Mouse (Mus musculus) MEL (cell line): Measurements from ENCODE around the gene Ppard.

Source experiments
- CTCF ChIP-seq, 3 experiments: IDR thresholded peaks in 2 of 3; conservative IDR thresholded peaks in 1 of 3; 2 replicates each; pipeline ENCODE4 v1.5.1; 2011 to 2012; ENCODE audit warnings: low read length in 3 of 3, low read depth in 2 of 3, mild to moderate bottlenecking in 2 of 3, improper control_type of control experiment in 1 of 3, inconsistent platforms in 1 of 3, mixed read lengths in 1 of 3, moderate library complexity in 1 of 3; ENCODE audit not compliant: control insufficient read depth in 1 of 3, insufficient read depth in 1 of 3, poor library complexity in 1 of 3, severe bottlenecking in 1 of 3
- GATA1 ChIP-seq: IDR thresholded peaks from 2 replicates; pipeline ENCODE4 v1.6.1; 2011; ENCODE audit warnings: low read depth, low read length, improper control_type of control experiment
- RCOR1 ChIP-seq: IDR thresholded peaks from 2 replicates; pipeline ENCODE4 v1.6.1; 2012; ENCODE audit warnings: low read depth, mild to moderate bottlenecking, inconsistent platforms, low read length, improper control_type of control experiment
- TCF12 ChIP-seq: IDR thresholded peaks from 2 replicates; pipeline ENCODE4 v1.6.1; 2014; ENCODE audit warnings: low read depth, mild to moderate bottlenecking, inconsistent platforms, low read length, improper control_type of control experiment, moderate library complexity
- ZMIZ1 ChIP-seq: IDR thresholded peaks from 2 replicates; pipeline ENCODE4 v1.6.1; 2012; ENCODE audit warnings: low read depth, mild to moderate bottlenecking, inconsistent platforms, low read length, improper control_type of control experiment, moderate library complexity

DNA sequence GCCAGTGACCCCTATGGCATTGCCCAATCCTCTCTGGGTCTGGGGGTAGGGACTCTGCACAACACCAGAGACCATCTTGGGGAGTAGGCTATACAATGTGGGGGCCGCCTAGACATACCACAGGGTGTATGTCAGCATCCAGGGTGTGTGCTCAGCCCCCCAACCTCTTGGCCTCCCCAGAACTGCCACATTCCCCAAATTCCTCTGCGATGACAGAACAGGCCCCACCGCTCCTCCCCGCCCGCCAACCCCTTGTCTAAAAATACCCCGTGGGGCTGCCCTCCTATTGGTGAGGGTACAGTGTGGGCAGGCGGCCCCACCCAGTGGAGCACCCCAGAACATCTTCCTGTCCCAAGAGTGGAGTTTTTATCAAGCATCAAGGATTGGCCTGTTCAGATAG lies 108.1 kb downstream of the Ppard start:
- TF ChIP-seq RCOR1: no peak
- no peak for TF ChIP-seq TCF12
- no peak for TF ChIP-seq ZMIZ1
- peak; percentile 16; the same call in 1 of the 2 replicates for TF ChIP-seq GATA1
- TF ChIP-seq CTCF (IDR thresholded peaks at IDR 0.05 in 2 of 3, conservative IDR thresholded peaks at IDR 0.05 in 1 of 3; ENCODE audit: control insufficient read depth in 1 of 3, insufficient read depth in 1 of 3, low read depth in 2 of 3, low read length in 3 of 3, poor library complexity in 1 of 3, severe bottlenecking in 1 of 3): no peak
